Mouse (Mus musculus) kidney, adult 2 months (tissue): Measurements from ENCODE around the gene Lyl1. TPM values are rescaled to one million over a fixed set of nuclear protein-coding genes. Genes with fewer than 3 reads are reported as not detected.

Experiments
- DNase-seq: peaks from one replicate; pipeline ENCODE4 v3.0.0; 2021
- H3K27ac ChIP-seq: fragments of 200-500 bp; 2 replicates; pipeline ENCODE4 v1.5.1; 2012; ENCODE audit warnings: low read depth, low read length, control low read depth, inconsistent platforms; ENCODE audit not compliant: insufficient read depth
- H3K27me3 ChIP-seq: fragments of 200-500 bp; replicated peaks from 2 replicates; pipeline ENCODE4 v1.6.1; 2012; ENCODE audit warnings: mild to moderate bottlenecking, moderate library complexity, low read length, inconsistent platforms; ENCODE audit not compliant: control insufficient read depth, insufficient read depth
- H3K36me3 ChIP-seq: fragments of 200-500 bp; 2 replicates; pipeline ENCODE4 v1.6.1; 2012; ENCODE audit warnings: mild to moderate bottlenecking, moderate library complexity, low read length, inconsistent platforms; ENCODE audit not compliant: control insufficient read depth, insufficient read depth
- H3K4me1 ChIP-seq: fragments of 200-500 bp; 2 replicates; pipeline ENCODE4 v1.6.1; 2011; ENCODE audit warnings: low read length; ENCODE audit not compliant: control insufficient read depth, insufficient read depth
- H3K4me3 ChIP-seq: fragments of 200-500 bp; 2 replicates; pipeline ENCODE4 v1.5.1; 2011; ENCODE audit warnings: mild to moderate bottlenecking, low read depth, low read length, control low read depth; ENCODE audit not compliant: insufficient read depth
- CTCF ChIP-seq: fragments of 200-500 bp; conservative IDR thresholded peaks from 2 replicates; pipeline ENCODE4 v1.5.1; 2011; ENCODE audit warnings: low read depth, mild to moderate bottlenecking, control low read depth, low read length, moderate library complexity, mixed read lengths; ENCODE audit not compliant: insufficient read depth, insufficient read length
- POLR2A ChIP-seq: fragments of 200-500 bp; IDR thresholded peaks from one replicate; pipeline ENCODE4 v1.6.1; 2011; ENCODE audit warnings: low read depth, low read length, control low read depth
- WGBS: fragments of 180-500 bp; shearing (Covaris S2); methylation state at CpG from one replicate; pipeline ENCODE4 v1.1.7; 2018; 5-methylcytosine and 5-hydroxymethylcytosine counted together
- polyA plus RNA-seq: library from polyadenylated mRNA; depleted of rRNA; stranded (reverse); fragments of >200 nt; gene quantifications from 2 replicates; pipeline ENCODE4 v1.2.3, GENCODE M21; 2012

Gene Lyl1
- polyA plus RNA-seq, 1 experiment: 4.1 TPM

DNA sequence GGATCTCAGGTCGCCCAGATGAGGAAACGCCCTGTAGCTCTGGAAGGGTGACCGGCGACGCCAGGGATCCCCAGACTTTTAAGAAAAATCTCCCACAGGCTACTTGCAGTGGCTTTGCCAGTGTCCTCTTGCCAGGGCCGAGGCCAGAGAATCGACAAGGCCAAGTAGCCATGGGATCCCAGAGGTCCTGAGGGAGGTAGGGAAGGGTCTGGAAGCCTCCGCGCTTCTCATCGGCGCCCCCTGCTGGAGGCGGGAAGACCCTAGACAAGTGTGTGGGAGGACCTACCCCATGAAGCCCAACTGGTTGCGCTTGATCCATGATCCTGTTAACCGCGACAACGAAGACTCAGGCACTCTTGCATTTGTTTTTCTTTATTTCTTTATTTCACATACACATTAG is 3.1 kb downstream of the Lyl1 start:
- no peaks in the 10 kb centered on the region for H3K36me3 ChIP-seq
- TF ChIP-seq POLR2A (no peak), CTCF (peak; percentile 69)
- no peaks in the 10 kb centered on the region for H3K4me1 ChIP-seq
- H3K27ac ChIP-seq: no peak overlapping the region
- H3K27me3 ChIP-seq: peaks cover 4% of the 10 kb centered on the region; the same call in 1 of the 2 replicates
- H3K4me3 ChIP-seq: no peak overlapping the region
- 12% methylated on average over 16 of the region's 16 CpGs for WGBS
- peak; percentile 76 for DNase-seq

- Histone ChIP-seq H3K4me3 (no peak overlapping the region), H3K4me1 (no peaks in the 10 kb centered on the region), H3K36me3 (no peaks in the 10 kb centered on the region), H3K27ac (no peak overlapping the region), H3K27me3 (peaks cover 4% of the 10 kb centered on the region; the same call in 1 of the 2 replicates)
- WGBS: 15% methylated on average over 61 of the region's 61 CpGs
- no peak for DNase-seq
- no peak for TF ChIP-seq CTCF
- no peak for TF ChIP-seq POLR2A
Measured at GRCm38 (mm10) chr8:84704867-84705831, 3.9 kb downstream of the Lyl1 start.

- TF ChIP-seq CTCF (no peak), POLR2A (no peak)
- WGBS: 31% methylated on average over 12 of the region's 12 CpGs
- Histone ChIP-seq H3K4me3 (no peak overlapping the region), H3K36me3 (no peaks in the 10 kb centered on the region), H3K4me1 (no peaks in the 10 kb centered on the region), H3K27me3 (peaks cover 4% of the 10 kb centered on the region; the same call in 1 of the 2 replicates), H3K27ac (no peak overlapping the region)
- DNase-seq: no peak
Measured at GRCm38 (mm10) chr8:84705960-84706359, 4.7 kb downstream of the Lyl1 start.

DNA sequence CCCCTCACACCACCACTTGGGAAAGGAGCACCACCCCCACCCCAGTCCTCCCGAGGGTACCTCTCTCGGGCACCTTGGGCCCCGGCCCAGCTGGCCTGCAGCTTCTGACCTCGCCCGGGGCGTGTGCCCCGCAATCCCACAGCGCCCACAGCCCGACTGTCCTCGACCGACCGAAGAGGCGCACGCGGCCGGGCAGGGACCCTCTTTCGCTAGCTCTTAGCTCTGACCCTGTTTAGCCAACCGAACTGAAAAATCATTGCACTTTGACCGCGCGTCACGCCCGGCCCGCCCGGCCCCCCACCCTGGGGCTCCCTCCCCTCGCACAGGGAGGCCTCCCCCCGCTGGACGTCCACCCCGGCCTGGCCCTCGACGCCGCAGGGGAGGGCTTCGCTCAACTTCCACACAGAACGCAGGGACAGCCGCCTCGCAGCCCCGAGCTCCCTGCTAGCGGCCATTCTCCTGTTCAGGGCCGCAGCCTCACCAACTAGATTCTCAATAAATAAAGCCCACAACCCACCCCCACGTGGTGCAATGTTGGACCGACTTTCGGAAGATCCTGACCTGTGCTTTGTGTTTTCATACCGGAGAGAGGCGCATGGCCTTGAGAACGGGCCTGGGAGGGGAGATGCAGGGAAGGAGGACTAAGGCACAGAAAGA is 5.5 kb downstream of the Lyl1 start:
- Histone ChIP-seq H3K27me3 (peaks cover 4% of the 10 kb centered on the region; the same call in 1 of the 2 replicates), H3K4me1 (no peaks in the 10 kb centered on the region), H3K36me3 (no peaks in the 10 kb centered on the region), H3K27ac (no peak overlapping the region), H3K4me3 (no peak overlapping the region)
- 37% methylated on average over 45 of the region's 45 CpGs for WGBS
- no peak for DNase-seq
- TF ChIP-seq CTCF (no peak), POLR2A (no peak)

DNA sequence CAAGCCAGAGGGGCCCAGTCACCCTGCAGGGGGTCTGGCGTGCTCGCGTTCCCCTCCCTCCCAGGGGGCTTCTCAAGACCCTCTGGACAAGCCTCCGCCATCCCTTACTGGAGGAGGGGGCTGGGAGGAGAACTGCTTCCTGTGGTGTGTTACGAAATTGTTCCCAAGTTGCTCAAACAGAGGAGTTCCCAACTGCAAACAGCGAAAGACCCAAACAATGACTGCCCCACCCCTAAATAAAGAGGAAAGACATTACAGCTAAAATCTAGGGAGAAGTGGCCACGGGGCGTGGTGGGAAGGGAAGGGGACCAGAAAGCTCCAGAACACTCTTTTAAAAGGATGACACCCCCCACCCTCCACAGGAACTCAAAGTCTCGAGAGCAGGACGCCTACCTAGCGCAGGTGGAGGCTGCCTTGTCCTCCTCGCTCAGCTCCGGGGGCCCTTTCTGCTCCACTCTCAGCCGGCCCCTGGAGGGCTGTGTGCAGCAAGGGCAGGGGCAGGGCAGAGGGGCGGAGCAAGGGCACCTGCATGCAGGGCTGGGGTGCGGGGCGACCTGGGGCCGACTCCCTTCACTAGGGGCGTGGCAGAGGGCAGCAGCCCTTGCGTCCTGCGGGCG is 6.1 kb downstream of the Lyl1 start:
- Histone ChIP-seq H3K4me3 (no peak overlapping the region), H3K27me3 (peaks cover 4% of the 10 kb centered on the region; the same call in 1 of the 2 replicates), H3K4me1 (no peaks in the 10 kb centered on the region), H3K27ac (no peak overlapping the region), H3K36me3 (no peaks in the 10 kb centered on the region)
- no peak for DNase-seq
- 46% methylated on average over 22 of the region's 22 CpGs for WGBS
- no peak for TF ChIP-seq CTCF
- TF ChIP-seq POLR2A: no peak

DNA sequence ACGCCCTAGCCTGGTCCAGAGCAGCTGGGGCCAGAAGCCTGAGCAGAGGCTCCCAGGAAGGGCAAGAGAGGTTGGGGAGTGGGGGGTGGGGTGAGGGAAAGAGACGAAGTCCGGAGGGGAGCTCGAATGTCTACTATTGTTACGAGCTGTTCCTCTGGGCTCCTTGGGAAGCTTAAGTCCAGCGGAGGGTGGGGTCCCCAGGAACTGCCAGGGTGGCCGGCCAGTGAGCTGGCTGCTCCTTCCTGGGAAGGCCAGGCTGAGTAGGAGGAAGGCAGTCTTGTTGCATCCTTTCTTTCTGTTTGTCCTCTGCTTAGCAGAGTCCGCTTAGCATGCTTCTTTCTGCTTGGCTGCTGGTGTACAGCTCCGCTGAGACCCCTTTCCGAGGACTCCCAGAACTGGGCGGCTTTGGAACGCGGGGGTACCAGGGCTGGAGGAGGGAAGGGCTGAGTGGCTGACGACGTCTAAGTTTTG is 6.8 kb downstream of the Lyl1 start:
- DNase-seq: no peak
- TF ChIP-seq CTCF: no peak
- no peak for TF ChIP-seq POLR2A
- no peaks in the 10 kb centered on the region for H3K4me1 ChIP-seq
- no peaks in the 10 kb centered on the region for H3K36me3 ChIP-seq
- 44% methylated on average over 15 of the region's 15 CpGs for WGBS
- no peak overlapping the region for H3K27ac ChIP-seq
- H3K27me3 ChIP-seq: peaks cover 4% of the 10 kb centered on the region; the same call in 1 of the 2 replicates
- H3K4me3 ChIP-seq: no peak overlapping the region
